Mouse (Mus musculus) liver, adult 2 months (tissue): ENCODE measurements at regions not wholly inside any gene's neighbourhood (a gene's known extent, or its start where the extent isn't known, plus 50 kb on each side); places are given as distances from the start of the nearest gene placed in this dataset.

Source experiments
- CTCF ChIP-seq: fragments of 200-500 bp; IDR thresholded peaks from 2 replicates; pipeline ENCODE4 v1.5.1; 2011; ENCODE audit warnings: low read depth, low read length, control low read depth
- POLR2A ChIP-seq: fragments of 200-500 bp; IDR thresholded peaks from 2 replicates; pipeline ENCODE4 v1.6.1; 2011; ENCODE audit warnings: low read length, control low read depth; ENCODE audit not compliant: insufficient read depth; ENCODE audit errors: extremely low read depth

DNA sequence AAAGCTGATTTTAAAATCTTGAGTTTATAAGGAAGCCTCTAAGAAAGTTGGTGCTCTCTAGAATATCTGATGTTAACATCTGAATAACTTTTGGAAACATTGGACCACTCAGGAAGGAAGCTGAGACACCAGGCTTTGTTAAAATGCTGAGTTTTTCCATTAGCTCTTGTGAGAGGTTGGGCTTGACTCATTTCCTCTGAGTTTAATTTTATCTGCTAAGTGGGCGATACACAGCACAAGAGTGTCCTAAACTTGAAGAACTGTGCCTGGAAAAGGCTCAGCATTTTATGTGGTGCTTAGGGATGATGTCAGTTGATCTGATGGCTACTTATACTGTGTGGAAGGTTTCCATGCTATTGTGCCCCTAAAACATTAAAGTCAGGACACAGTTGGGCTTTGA lies 623.6 kb downstream of the Ryr2 start:
- TF ChIP-seq POLR2A (no peak), CTCF (no peak)
